Mouse (Mus musculus) thymus, adult 2 months (tissue): ENCODE data around the gene Eml5. TPM values are rescaled to one million over a fixed set of nuclear protein-coding genes. Genes with fewer than 3 reads are reported as not detected.

ENCODE experiments used
- DNase-seq: peaks from one replicate; pipeline ENCODE4 v3.0.0; 2021
- H3K27ac ChIP-seq: fragments of 200-500 bp; 2 replicates; pipeline ENCODE4 v1.5.1; 2012; ENCODE audit warnings: low read length, control low read depth; ENCODE audit not compliant: control insufficient read depth, insufficient read depth
- H3K27me3 ChIP-seq: fragments of 200-500 bp; 2 replicates; pipeline ENCODE4 v1.6.1; 2012; ENCODE audit warnings: mild to moderate bottlenecking, low read length, moderate library complexity, mixed read lengths; ENCODE audit not compliant: control insufficient read depth, insufficient read depth
- H3K36me3 ChIP-seq: fragments of 200-500 bp; 2 replicates; pipeline ENCODE4 v1.6.1; 2012; ENCODE audit warnings: mild to moderate bottlenecking, low read length, moderate library complexity; ENCODE audit not compliant: control insufficient read depth, insufficient read depth
- H3K4me1 ChIP-seq: fragments of 200-500 bp; replicated peaks from 2 replicates; pipeline ENCODE4 v1.6.1; 2012; ENCODE audit warnings: low read length; ENCODE audit not compliant: control insufficient read depth, insufficient read depth
- H3K4me3 ChIP-seq: fragments of 200-500 bp; 2 replicates; pipeline ENCODE4 v1.5.1; 2012; ENCODE audit warnings: mild to moderate bottlenecking, low read length, control low read depth, moderate library complexity; ENCODE audit not compliant: control insufficient read depth, insufficient read depth
- CTCF ChIP-seq: fragments of 200-500 bp; IDR thresholded peaks from 2 replicates; pipeline ENCODE4 v1.5.1; 2012; ENCODE audit warnings: mild to moderate bottlenecking, control low read depth, low read length, moderate library complexity, borderline replicate concordance; ENCODE audit not compliant: control insufficient read depth, poor library complexity, insufficient read depth; ENCODE audit errors: extremely low read depth
- POLR2A ChIP-seq: fragments of 200-500 bp; IDR thresholded peaks from 2 replicates; pipeline ENCODE4 v1.6.1; 2012; ENCODE audit warnings: mild to moderate bottlenecking, low read length, control low read depth, moderate library complexity; ENCODE audit not compliant: control insufficient read depth, poor library complexity, insufficient read depth; ENCODE audit errors: extremely low read depth
- WGBS: fragments of 180-500 bp; shearing (Covaris S2); methylation state at CpG from one replicate; pipeline ENCODE4 v1.1.7; 2018; 5-methylcytosine and 5-hydroxymethylcytosine counted together
- polyA plus RNA-seq: library from polyadenylated mRNA; depleted of rRNA; stranded (reverse); fragments of >200 nt; gene quantifications from 2 replicates; pipeline ENCODE4 v1.2.3, GENCODE M21; 2012; rRNA removed

Eml5 gene
- 11.0 and 12.8 TPM in 2 replicates for polyA plus RNA-seq

- Histone ChIP-seq H3K27me3 (no peaks in the 10 kb centered on the region), H3K4me1 (peaks cover 2% of the 10 kb centered on the region; the same call in 1 of the 2 replicates), H3K36me3 (no peaks in the 10 kb centered on the region), H3K4me3 (peak within 1 kb of the TSS; percentile 75), H3K27ac (no peak within 1 kb of the TSS)
- DNase-seq, result peak; percentile 86
- WGBS, result 2% methylated on average over 95 of the region's 101 CpGs
- TF ChIP-seq CTCF, result peak; percentile 15; the same call in 1 of the 2 replicates
- peak; percentile 46; the same call in 1 of the 2 replicates for TF ChIP-seq POLR2A
Observed at GRCm38 (mm10) chr12:98900881-98901801, at the start of gene Eml5. Eml5 (minus strand) TSS chr12:98901484.

GRCm38 (mm10) chr12:98932856-98933255, 31.6 kb upstream of the Eml5 start:
- Histone ChIP-seq H3K4me3 (no peak overlapping the region), H3K27ac (no peak overlapping the region), H3K36me3 (no peaks in the 10 kb centered on the region), H3K4me1 (no peaks in the 10 kb centered on the region), H3K27me3 (no peaks in the 10 kb centered on the region)
- TF ChIP-seq POLR2A, result no peak
- no peak for TF ChIP-seq CTCF
- no peak for DNase-seq
- WGBS, result 100% methylated on average over 1 of the region's 1 CpGs

GRCm38 (mm10) chr12:98932441-98932840, 31.2 kb upstream of the Eml5 start:
- H3K27me3 ChIP-seq, result no peaks in the 10 kb centered on the region
- DNase-seq, result no peak
- H3K36me3 ChIP-seq, result no peaks in the 10 kb centered on the region
- WGBS, result 97% methylated on average over 4 of the region's 4 CpGs
- no peak overlapping the region for H3K27ac ChIP-seq
- H3K4me1 ChIP-seq, result no peaks in the 10 kb centered on the region
- TF ChIP-seq POLR2A, result no peak
- no peak overlapping the region for H3K4me3 ChIP-seq

GRCm38 (mm10) chr12:98931174-98931573, 29.9 kb upstream of the Eml5 start:
- Histone ChIP-seq H3K36me3 (no peaks in the 10 kb centered on the region), H3K4me1 (no peaks in the 10 kb centered on the region), H3K27ac (no peak overlapping the region), H3K4me3 (no peak overlapping the region), H3K27me3 (no peaks in the 10 kb centered on the region)
- no peak for DNase-seq
- no peak for TF ChIP-seq CTCF
- TF ChIP-seq POLR2A, result no peak
- whole genome bisulfite sequencing, result 96% methylated on average over 4 of the region's 4 CpGs

- TF ChIP-seq CTCF (no peak), POLR2A (no peak)
- H3K27ac ChIP-seq, result no peak within 1 kb of the TSS
- 2% methylated on average over 35 of the region's 35 CpGs for WGBS
- peaks cover 3% of the 10 kb centered on the region; the same call in 1 of the 2 replicates for H3K4me1 ChIP-seq
- peak within 1 kb of the TSS; percentile 49 for H3K4me3 ChIP-seq
- H3K36me3 ChIP-seq, result no peaks in the 10 kb centered on the region
- peak; percentile 77 for DNase-seq
- H3K27me3 ChIP-seq, result no peaks in the 10 kb centered on the region
Observed at GRCm38 (mm10) chr12:98920194-98920991, 19.1 kb upstream of the Eml5 start, which contains the start of gene Ttc8. Ttc8 (plus strand) TSS chr12:98920574.

GRCm38 (mm10) chr12:98910096-98910495, 8.8 kb upstream of the Eml5 start:
- no peak for DNase-seq
- no peak overlapping the region for H3K27ac ChIP-seq
- no peaks in the 10 kb centered on the region for H3K36me3 ChIP-seq
- H3K4me3 ChIP-seq, result no peak overlapping the region
- H3K4me1 ChIP-seq, result no peaks in the 10 kb centered on the region
- 86% methylated on average over 9 of the region's 9 CpGs for WGBS
- TF ChIP-seq POLR2A (no peak), CTCF (no peak)
- H3K27me3 ChIP-seq, result no peaks in the 10 kb centered on the region
